Mouse (Mus musculus): Measurements from ENCODE around the gene Nr1i2.

GRCm38 (mm10) chr16:38298410-38298809, 3.8 kb upstream of the Nr1i2 start:
- no peak for TF ChIP-seq CTCF (IDR thresholded peaks at IDR 0.05; ENCODE audit: low read depth)
- TF ChIP-seq EP300 (IDR thresholded peaks at IDR 0.05; ENCODE audit: low read depth) = no peak

Data from liver, embryonic 14.5 days (tissue).